Mouse (Mus musculus) E14TG2a.4 (cell line): ENCODE data around the gene Ralgapa1.

ENCODE experiments used
- CTCF ChIP-seq: conservative IDR thresholded peaks from 2 replicates; pipeline ENCODE4 v1.5.1; 2014; ENCODE audit warnings: low read length
- POU5F1 ChIP-seq: IDR thresholded peaks from 2 replicates; pipeline ENCODE4 v1.6.1; 2014; ENCODE audit warnings: low read length, borderline replicate concordance

DNA sequence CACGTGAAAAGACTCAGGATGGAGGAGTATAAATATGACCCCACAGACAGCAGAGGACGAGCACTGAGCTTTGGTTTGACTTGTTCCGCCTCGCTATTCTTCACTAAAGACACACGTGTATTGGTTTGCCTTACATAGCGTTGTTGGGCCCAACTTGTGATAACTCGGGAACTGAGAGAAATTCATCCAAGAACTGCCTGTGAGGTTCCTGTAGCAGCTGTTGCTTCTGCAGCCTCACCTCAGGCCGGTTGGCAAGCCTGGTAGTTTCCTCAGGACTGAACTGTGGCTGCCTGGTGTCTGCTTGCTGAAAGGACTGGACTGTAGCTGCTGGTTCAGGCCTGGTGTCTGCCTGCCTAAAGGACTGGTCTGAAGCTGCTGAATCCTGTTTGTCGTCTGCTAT is 250.3 kb downstream of the Ralgapa1 start:
- no peak for TF ChIP-seq CTCF
- TF ChIP-seq POU5F1, result no peak
